Mouse (Mus musculus) adrenal gland, postnatal 36 days (tissue): ENCODE data around the gene Kdm2b. TPM values are rescaled to one million over a fixed set of nuclear protein-coding genes. Genes with fewer than 3 reads are reported as not detected.
A peak's percentile ranks its signal among the peaks of the same experiment; 100 is the strongest.

Experiments
- DNase-seq, 2 experiments: peaks; one replicate each; pipeline ENCODE4 v3.0.0; 2021; ENCODE audit warnings: mixed read lengths in 1 of 2
- total RNA-seq, 2 experiments: library from RNA; stranded (reverse); gene quantifications; 2 replicates each; pipeline ENCODE4 v1.2.3; 2021

Gene Kdm2b
- total RNA-seq, 2 experiments from 2014 or later: 13.4 to 14.7 TPM

GRCm38 (mm10) chr5:122843799-122844198 lies 145.8 kb downstream of the Kdm2b start:
- no peak for DNase-seq

GRCm38 (mm10) chr5:122841126-122841525 lies 148.5 kb downstream of the Kdm2b start:
- DNase-seq: no peak

- DNase-seq: no peak
Measured at GRCm38 (mm10) chr5:122832996-122833395, 156.6 kb downstream of the Kdm2b start.

- no peak for DNase-seq
Measured at GRCm38 (mm10) chr5:122832536-122832935, 157.1 kb downstream of the Kdm2b start.

- DNase-seq: no peak
Measured at GRCm38 (mm10) chr5:122825099-122825498, 164.5 kb downstream of the Kdm2b start.

- DNase-seq: no peak
Measured at GRCm38 (mm10) chr5:122824450-122824849, 165.2 kb downstream of the Kdm2b start.

GRCm38 (mm10) chr5:122823976-122824375 lies 165.6 kb downstream of the Kdm2b start:
- DNase-seq: no peak

GRCm38 (mm10) chr5:122822441-122822840 lies 167.2 kb downstream of the Kdm2b start:
- DNase-seq: no peak

GRCm38 (mm10) chr5:122821524-122821885 lies 168.1 kb downstream of the Kdm2b start:
- no peak for DNase-seq

GRCm38 (mm10) chr5:122820777-122821523 lies 168.7 kb downstream of the Kdm2b start, which contains the start of gene Anapc5:
TSS of gene Anapc5 (minus strand) at chr5:122821339.
- peak; percentile 92 to 98 for DNase-seq

Other genes with a start within 250 kb of the Kdm2b start
- gene Camkk2, start 210.4 kb downstream of the Kdm2b start, total RNA-seq: 10 to 100 TPM; 25.3 to 25.9 TPM
- gene Anapc5, start 168.5 kb downstream of the Kdm2b start, total RNA-seq: 100 to 1,000 TPM; 154 to 181 TPM
- gene Rnf34, start 139.8 kb downstream of the Kdm2b start, total RNA-seq: 10 to 100 TPM; 22.8 to 28.5 TPM
- 10 to 100 TPM in 1 of 2 experiments, 1 to 10 TPM in 1; 9.2 to 12.3 TPM for gene Orai1, start 25.3 kb upstream of the Kdm2b start, total RNA-seq
- gene Morn3, start 57.2 kb upstream of the Kdm2b start, total RNA-seq: not detected
- 10 to 100 TPM; 27.0 to 48.7 TPM for gene Tmem120b, start 78.6 kb upstream of the Kdm2b start, total RNA-seq
- 1 to 10 TPM; 1.2 to 1.4 TPM for gene Rhof, start 142.9 kb upstream of the Kdm2b start, total RNA-seq
- gene Setd1b, start 152.4 kb upstream of the Kdm2b start, total RNA-seq: 10 to 100 TPM; 24.9 to 26.0 TPM
- 10 to 100 TPM; 23.4 to 31.5 TPM for gene Psmd9, start 179.6 kb upstream of the Kdm2b start, total RNA-seq
- 1 to 10 TPM; 1.6 to 2.4 TPM for gene Hpd, start 192.9 kb upstream of the Kdm2b start, total RNA-seq